Mouse (Mus musculus): ENCODE data around the gene Tle2.

Tle2 gene

GRCm38 (mm10) chr10:81574081-81575056 lies at the start of gene Tle2:
TSS of gene Tle2 (plus strand) at chr10:81574561.
- no peak for DNase-seq (ENCODE audit: low read depth)

GRCm38 (mm10) chr10:81525017-81525694 lies 49.2 kb upstream of the Tle2 start:
- DNase-seq (ENCODE audit: low read depth), result peak; percentile 90

- DNase-seq (ENCODE audit: low read depth), result peak; percentile 81
Measured at GRCm38 (mm10) chr10:81526779-81527178, 47.6 kb upstream of the Tle2 start.

GRCm38 (mm10) chr10:81534826-81535225 lies 39.5 kb upstream of the Tle2 start:
- DNase-seq (ENCODE audit: low read depth), result no peak

- peak; percentile 52 for DNase-seq (ENCODE audit: low read depth)
Measured at GRCm38 (mm10) chr10:81536734-81537133, 37.6 kb upstream of the Tle2 start.

- no peak for DNase-seq (ENCODE audit: low read depth)
Measured at GRCm38 (mm10) chr10:81537429-81537828, 36.9 kb upstream of the Tle2 start.

- DNase-seq (ENCODE audit: low read depth), result peak; percentile 40
Measured at GRCm38 (mm10) chr10:81538321-81539048, 35.9 kb upstream of the Tle2 start.

- no peak for DNase-seq (ENCODE audit: low read depth)
Measured at GRCm38 (mm10) chr10:81541363-81541762, 33.0 kb upstream of the Tle2 start.

- DNase-seq (ENCODE audit: low read depth), result no peak
Measured at GRCm38 (mm10) chr10:81541803-81542202, 32.6 kb upstream of the Tle2 start.

- DNase-seq (ENCODE audit: low read depth), result no peak
Measured at GRCm38 (mm10) chr10:81542727-81543460, 31.5 kb upstream of the Tle2 start.

GRCm38 (mm10) chr10:81543633-81544032 lies 30.7 kb upstream of the Tle2 start:
- no peak for DNase-seq (ENCODE audit: low read depth)

- no peak for DNase-seq (ENCODE audit: low read depth)
Measured at GRCm38 (mm10) chr10:81544296-81545160, 29.8 kb upstream of the Tle2 start.

- DNase-seq (ENCODE audit: low read depth), result peak; percentile 98
Measured at GRCm38 (mm10) chr10:81545161-81545747, 29.1 kb upstream of the Tle2 start, which contains the start of gene Gna11. TSS of gene Gna11 (minus strand) at chr10:81545190.

GRCm38 (mm10) chr10:81546332-81546731 lies 28.0 kb upstream of the Tle2 start:
- no peak for DNase-seq (ENCODE audit: low read depth)

- DNase-seq (ENCODE audit: low read depth), result no peak
Measured at GRCm38 (mm10) chr10:81546788-81547571, 27.4 kb upstream of the Tle2 start.

GRCm38 (mm10) chr10:81548944-81549343 lies 25.4 kb upstream of the Tle2 start:
- no peak for DNase-seq (ENCODE audit: low read depth)

- peak; percentile 79 for DNase-seq (ENCODE audit: low read depth)
Measured at GRCm38 (mm10) chr10:81550257-81550656, 24.1 kb upstream of the Tle2 start.

GRCm38 (mm10) chr10:81551597-81552102 lies 22.7 kb upstream of the Tle2 start:
- DNase-seq (ENCODE audit: low read depth), result peak; percentile 93

GRCm38 (mm10) chr10:81553232-81553631 lies 21.1 kb upstream of the Tle2 start:
- DNase-seq (ENCODE audit: low read depth), result peak; percentile 64

All from 416B (cell line).